Mouse (Mus musculus): ENCODE results near the gene Edem1.
"Not testable (repeated sequence)": the region's sequence is repeated elsewhere in the genome, so short reads cannot be mapped to it uniquely, and the experiment has no call there.

Edem1 gene

DNA sequence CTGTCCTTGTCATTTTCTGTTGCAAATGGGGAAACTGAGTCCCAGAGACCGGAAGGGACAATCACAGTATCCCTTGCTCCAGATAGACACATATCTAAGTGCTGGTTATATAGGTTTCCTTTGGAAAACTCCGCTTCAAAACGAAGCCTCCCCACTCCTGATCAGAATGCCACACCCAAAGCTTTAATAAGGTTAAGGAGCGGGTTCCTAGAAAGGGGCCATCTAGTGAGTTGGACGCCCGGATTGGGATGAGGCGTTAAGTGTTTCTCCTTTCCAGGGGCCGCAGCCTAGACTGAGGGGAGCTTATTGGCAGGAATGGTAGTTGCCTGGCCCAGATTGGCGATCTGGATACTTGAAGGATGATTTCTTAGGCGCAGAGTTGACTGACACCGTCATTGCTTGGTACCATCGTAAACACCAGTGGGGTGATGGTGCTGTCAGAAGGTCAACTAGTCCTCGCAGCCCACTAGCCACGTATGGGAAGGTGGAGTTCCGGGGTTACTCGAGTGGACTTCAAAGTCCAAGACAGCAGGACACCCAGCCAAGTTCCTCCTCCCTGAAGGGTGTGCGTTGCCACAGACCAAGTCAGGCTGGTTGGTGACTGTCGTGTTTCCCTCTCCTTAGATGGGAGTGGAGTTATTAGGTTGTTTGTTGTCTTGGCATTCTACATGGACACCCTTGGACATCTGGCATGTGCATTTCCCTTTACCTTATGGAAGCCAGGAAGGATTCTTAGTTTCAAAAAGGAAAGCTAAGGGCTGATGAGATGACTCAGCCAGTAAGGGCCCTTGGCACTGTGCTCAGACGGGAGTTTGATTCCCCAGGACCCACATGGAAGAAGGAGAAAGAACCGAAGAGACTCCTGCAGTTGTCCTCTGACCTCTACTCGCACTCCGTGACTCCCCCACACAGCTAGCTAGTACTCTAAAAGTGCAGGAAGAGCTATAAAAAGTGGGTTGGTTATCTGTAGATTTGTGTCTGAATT lies 1.2 kb downstream of the Edem1 start:
- DNase-seq (ENCODE audit: low spot score) = no peak

DNA sequence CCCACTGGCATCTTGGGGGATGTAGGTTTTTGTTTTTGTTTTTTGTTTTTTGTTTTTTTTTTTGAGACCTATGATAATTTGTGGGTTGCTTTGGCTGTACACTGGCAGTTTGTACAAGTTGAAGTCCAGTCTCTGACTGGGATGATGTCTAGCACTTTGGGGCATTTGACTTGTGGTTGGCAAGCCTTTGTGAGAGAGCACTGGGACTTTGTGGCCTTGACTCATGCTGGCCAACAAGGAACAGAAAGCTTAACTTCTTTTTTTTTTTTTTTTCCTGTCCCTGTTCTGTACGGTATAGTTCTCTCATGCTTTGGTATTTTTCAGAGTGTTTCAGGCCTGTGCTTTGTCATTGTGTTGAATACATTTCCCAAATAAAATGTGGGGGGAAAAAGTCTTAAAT lies 3.7 kb downstream of the Edem1 start:
- no peak for DNase-seq (ENCODE audit: low spot score)

DNA sequence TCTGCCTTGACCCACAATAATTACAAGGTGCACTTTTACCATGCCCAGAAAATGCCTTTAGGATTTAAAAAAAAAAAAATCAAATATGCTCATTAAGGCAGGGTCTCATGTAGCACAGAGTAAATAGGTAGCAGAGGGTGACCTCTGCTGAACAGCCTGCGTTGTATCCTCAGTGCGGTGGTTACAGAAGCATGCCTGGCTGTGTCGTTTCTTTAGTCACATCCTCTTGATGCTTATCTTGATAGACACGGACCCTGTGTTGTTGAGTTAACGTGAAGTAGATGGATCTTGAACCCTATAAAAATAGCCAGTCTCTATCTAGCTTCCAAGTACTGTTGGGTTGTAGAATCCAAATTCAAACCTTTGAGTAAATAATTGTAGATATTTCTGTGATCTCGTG lies 4.5 kb downstream of the Edem1 start:
- DNase-seq (ENCODE audit: low spot score) = no peak

DNA sequence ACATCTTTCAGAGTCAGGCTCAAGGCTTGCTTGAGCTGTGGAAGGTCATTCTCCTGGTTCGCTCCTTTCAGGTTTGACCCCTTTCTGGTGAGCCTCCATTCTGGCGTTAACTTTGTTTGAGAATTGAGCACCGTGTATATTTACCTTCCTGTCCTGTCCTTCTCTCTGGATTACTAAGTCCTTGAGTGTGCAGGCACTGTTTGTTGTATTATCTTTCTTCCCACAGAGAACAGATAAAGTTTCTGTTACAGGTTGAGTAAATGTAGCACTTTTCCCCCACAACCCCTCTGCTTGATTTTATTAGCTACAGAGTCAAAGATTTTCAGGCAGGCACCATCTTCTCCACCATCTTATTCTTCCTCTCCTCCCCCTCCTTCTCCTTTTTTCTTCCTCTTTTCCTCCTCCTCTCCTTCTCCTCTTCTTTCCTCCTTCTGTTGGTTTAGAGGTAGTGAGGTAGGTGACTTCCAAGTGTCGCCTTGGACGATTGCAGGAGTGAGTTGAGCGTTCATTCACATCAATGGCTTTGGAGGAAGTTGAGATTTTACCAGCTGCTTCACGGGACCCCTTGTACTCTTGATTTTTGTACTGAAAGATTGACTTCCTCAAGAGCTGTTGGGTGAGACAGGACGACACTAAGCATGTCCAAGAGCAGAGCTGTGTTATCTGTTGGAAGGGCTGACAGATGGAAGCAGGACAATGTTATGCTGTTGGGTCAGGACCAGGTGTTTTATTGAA lies 5.7 kb downstream of the Edem1 start:
- DNase-seq (ENCODE audit: low spot score) = no peak

DNA sequence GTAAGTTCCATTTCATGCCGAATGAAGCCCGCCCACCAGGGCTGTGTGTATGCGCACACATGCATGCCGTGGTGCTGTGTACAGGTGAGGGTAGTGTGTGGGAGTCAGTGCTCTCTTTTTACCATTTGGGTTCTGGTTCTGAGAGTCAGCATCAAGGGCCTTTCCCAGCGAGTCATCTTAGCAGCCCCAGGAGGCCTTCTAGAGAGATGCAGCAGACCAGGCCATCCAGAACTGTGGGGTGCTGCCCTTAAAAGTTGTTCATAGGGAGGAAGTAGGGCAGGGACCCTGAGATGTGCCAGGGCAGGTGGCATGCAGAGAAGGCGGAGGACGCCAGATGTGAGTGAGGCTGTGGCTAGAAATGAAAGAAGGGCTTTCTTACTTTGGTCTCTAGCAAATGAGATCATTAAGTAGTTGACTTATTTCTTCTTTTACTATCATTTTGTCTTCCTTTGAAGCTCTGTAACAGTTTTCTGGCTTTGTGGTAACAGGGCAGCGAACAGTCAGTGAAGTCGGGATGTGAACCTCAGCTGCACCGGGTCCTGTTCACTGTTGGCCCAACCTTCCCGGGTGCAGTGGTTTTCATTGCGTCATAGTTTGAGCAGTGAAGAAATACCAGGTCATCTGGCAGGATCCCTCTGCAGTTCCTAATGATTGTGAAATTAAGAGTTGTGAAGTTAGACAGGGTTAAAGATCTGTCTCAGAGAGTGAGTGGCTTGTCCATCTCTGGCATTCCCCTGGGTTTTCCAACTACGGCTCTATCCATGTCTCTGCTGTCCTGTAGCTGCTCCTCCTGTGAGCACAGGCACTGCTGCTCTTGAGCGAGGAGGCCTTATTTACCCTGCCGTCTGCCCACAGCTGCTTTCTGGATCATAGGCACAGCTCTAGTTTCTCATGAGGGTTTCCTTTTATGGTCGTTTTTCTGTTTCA lies 7.6 kb downstream of the Edem1 start:
- DNase-seq (ENCODE audit: low spot score) = no peak

DNA sequence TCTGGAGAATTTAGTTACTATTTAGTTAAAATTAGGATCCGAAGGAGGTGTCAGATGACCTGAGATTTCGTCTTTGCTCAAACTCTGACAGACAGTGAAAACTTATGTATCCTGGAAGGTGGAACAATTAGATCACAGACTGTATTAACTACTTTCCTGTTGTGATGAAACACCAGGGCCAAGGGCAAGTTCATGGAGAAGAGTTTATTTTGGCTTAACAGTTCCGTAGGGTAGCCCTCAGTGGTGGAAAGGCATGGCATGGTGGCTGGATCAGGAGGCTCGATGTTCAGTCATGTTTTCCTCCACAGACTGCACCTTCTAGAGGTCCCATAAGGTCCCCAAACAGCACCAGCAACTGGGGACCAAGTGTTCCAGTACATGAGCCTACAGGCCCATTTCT lies 8.6 kb downstream of the Edem1 start:
- DNase-seq (ENCODE audit: low spot score) = no peak

DNA sequence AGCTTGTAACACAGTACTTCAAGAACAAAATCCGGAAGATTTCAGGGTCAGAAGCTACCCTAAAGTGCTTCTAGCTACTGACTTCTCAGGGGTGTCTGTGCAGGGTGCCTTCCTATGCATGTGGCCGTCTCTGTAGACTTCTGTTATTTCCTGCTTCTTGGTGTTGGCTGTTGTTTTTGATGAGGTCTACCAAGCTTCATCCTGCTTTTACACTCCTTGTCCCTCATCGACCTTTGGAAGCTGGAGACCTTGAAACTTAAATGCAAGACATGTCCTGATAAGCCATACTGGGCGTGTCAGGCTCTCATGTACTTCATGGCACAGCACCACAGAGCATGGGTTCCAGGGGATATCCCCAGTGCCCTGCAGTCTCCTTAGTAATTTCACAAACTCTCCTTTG lies 9.5 kb downstream of the Edem1 start:
- no peak for DNase-seq (ENCODE audit: low spot score)

DNA sequence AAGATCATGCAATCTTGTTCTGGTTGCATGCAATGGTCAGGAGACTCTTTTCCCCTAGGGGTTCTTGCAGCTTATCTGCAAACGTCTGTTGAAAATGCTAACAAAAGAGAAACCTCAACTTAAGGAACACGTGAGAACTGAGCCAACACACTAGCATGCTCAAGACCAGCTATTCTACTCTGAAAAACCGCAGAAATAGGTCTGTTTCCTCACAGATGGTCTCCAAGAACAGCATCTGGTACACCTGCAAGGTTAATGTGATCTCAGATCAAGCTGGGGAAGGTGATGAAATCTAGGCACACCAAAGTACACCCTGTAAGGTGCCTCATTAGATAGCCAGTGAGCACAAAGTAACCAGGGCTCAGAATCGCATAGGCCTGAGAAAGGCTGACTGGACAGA lies 11.0 kb downstream of the Edem1 start:
- no peak for DNase-seq (ENCODE audit: low spot score)

DNA sequence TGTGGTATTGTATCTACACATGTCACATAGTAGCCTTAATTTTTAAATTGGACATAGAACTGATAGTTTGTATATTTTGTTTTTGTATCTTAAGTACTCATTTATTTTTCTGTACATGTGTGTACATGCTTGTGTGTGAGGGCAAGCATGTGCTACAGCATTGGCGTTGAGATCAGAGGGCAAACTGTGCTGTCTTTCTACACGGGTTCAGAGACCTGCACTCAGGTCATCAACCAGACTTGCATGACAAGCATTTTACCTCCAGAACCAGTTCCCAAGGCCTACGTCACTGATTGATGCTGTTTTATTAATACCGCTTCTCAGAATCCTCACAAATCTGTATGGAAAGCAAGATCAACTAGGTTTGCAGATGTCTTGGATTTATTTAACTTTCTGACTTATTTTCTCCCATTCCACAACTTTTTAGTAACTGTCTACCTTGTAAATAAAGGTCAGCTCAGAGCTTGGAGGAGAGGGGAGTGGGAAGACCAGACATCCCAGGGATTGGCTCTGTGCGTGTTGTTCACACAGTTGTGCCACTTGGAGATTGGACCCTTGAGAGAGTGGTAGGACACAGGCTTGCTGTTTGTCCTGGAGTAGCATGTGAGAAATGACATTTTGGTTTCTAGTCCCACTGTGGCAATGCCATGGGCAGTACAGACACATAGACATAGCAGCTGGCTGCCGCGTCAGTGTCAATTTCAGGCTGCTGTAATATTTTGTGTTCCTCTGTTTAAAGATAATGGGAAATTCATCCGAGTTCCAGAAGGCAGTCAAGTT lies 12.6 kb downstream of the Edem1 start:
- DNase-seq (ENCODE audit: low spot score) = no peak

DNA sequence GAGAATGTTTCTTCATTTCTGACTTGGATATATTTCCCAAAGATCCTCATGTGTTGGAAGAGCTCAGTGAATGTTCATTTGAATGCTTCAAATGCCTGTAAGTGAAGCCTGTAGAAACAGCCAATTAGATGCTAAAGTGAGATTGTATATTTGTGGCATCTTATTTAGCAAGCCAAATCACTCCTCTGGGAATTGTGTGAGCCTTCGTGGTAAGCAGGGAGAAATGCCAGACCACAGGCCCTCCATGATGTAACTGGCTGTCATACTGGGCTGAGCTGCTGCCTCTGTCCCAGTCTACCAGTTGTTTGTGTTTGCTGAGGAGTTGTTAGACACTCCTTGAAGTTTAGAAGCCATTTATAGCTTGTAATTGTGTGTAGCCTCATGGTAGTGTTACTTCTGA lies 15.2 kb downstream of the Edem1 start:
- DNase-seq (ENCODE audit: low spot score) = no peak

DNA sequence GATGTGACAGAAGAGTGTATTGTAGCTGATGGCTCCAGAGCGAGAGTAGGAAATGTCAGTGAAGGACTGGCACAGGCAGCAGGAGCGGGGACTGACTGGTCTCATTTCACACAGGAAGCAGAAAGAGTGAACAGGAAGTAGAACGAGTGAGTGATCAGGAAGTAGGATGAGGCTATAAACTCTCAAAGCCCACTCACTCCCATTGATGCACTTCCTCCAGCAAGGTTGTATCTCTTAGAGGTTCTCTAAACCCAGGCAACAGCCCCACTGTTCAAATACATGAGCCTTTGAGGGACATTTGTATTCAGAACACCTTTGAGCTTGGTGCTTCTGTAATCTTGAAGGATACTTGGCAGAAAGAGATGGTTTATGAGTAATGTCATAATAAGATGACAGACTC lies 15.7 kb downstream of the Edem1 start:
- DNase-seq (ENCODE audit: low spot score) = no peak

DNA sequence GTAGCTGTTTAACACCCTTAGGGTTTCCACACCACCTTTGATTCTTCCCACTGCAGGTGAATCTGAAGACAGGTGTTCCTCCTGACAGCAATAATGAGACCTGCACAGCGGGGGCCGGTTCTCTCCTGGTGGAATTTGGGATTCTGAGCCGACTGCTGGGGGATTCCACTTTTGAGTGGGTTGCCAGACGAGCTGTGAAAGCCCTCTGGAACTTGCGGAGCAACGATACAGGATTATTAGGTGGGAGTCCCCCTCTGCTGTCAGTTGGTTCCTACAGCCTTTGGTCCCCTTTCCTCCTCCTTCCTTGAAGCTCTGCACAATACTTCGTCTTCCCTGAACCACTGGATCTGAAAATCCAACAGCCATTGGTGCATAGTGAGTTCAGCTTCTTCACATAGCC lies 16.3 kb downstream of the Edem1 start:
- no peak for DNase-seq (ENCODE audit: low spot score)

DNA sequence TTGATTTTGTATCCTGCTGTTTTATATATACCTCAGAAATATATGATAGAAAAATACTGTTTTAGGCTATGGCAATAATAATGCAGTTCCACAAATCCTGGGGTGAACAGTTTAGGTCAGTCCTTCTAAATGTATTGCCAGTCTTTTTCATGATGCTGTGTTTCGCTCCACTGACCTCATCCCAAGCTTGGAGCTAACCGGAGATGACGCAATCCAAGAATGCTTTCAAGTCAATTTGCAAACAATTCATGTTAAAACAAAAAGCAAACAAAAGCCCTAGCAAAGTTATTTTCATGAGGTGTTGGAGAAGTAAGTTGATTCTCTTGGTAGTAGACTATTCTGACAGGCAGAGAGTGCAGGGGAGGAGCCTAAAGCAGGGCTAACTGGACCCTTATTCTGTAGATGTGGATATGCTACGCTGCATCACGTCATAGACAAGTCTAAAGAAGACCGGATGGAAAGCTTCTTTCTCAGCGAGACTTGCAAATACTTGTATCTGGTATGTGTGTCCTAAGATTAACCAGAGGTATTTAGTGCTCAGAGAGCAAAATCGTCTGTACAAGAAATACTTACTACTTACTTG lies 23.7 kb downstream of the Edem1 start:
- no peak for DNase-seq (ENCODE audit: low spot score)

DNA sequence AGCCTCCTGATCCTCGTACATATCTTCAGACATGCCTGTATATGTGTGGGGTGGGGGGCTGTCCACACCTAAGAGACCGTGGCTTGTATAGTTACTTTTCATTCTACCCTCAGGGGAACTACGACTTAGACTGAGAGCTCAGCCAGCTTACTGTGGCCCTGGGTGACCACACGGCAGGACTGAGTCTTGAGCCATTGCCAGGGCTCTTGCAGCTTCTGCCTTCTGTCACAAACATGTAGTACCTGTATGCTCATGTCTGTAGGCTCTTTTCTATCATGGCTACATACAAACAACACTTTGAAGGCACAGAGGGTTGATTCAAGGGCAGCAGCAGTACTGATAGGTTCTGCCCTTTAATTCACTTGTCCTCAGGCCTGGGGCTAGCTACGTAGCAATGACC lies 24.5 kb downstream of the Edem1 start:
- no peak for DNase-seq (ENCODE audit: low spot score)

DNA sequence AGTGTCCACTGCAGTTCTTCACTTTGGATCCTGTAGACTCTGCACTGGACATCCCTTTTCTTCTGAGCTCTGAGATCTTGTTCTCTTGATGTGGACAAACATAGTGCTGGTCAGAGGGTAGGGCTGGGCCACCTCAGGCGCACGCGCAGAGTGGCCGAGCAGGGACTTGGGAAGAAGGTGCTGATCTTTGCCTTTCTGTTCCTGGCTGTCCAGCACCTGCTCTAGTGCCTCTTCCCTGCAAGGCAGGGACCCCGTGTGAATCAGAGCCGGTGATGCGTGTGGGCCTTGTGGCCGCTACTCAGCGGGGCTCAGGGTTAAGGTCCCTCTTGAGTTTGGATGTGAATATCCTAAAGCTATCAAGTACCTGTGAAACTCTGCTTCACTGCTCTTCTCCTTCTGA lies 30.1 kb downstream of the Edem1 start:
- no peak for DNase-seq (ENCODE audit: low spot score)

DNA sequence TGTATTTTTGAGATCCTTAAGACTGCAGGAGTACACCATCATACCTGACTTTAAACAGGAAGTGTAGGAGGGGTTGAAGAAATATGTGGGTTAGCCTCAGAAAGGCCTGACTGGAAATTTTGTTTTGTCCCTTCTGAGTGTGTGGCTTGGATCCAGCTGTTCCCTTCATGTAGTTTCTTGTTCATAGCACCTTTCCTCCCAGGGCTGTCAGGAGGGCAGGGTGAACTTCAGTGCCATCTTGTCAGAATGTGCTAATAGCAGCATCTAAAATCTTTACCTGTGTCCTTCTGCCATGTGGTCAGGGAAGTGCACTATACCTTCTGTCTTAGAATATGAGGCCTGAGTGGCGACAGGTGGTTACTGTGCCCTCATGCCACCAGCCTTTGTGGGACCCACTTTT lies 32.8 kb downstream of the Edem1 start:
- no peak for DNase-seq (ENCODE audit: low spot score)

DNA sequence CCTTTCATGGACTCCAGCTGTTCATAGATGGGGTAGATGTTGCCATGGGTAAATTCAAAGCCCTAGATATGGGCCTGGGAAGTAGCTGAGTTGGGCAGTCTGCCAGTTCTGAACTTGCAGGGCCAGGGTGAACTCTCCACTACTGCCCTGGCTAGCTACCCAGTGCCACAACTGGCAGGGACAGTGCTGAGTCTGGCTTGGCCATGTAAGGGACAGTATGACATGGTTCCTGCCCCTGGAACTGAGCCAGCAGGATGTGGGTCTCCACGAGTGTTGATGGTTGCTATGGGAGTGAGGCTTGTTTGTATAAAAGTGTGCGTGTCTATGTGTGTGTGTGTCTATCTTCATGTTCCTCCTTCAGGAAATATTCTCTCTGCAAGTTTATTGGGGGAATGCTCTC lies 34.1 kb downstream of the Edem1 start:
- no peak for DNase-seq (ENCODE audit: low spot score)

DNA sequence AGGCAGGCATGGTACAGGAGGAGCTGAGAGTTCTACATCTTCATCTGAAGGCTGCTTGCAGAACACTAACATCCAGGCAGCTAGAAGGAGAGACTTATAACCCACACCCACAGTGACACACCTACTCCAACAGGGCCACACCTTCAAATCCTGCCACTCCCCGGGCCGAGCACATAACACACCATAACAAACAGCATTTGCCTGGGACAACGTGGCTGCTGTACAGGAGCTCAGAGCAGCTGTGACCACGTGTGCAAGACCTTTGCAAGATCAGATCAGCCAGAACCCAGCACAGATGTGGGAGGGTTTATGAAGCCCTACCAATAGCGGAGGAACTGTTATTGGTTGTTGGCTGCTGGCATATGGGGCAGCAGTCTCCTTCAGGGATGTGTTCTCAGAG lies 37.9 kb downstream of the Edem1 start:
- DNase-seq (ENCODE audit: low spot score) = no peak

DNA sequence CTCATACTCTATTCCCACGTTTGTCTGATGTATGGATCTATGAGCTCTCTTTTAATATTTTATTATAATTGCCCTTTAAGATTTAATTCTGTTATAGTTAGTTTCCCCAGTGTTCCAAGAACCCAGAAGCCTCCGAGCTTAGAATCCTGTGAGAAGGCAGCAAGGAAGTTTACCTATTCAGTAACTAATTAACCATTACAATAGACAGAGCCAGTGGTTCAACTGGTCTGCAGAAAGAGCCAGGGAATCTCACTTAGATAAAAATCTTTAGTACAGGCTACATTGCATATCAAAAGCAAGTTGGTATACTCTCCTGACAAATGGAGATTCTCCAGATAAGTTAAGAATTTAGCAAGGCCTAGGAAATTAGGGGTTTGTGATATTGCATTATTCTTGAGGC lies 40.6 kb downstream of the Edem1 start:
- DNase-seq (ENCODE audit: low spot score) = not testable (repeated sequence)

DNA sequence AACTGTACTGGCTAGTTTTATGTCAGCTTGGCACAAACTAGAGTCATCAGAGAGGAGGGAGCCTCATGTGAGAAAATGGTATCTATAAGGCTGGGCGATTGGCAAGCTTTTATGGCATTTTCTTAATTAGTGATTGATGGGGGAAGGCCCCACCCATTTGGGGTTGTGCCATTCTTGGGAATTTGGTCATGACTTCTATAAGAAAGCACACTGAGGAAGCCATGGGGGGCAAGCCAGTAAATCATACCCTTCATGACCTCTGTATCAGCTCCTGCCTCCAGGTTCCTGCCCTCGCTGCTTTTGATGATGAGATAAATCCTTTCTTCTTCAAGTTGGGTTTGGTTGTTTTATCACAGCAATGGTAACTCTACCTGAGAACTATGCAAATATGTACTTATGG lies 42.0 kb downstream of the Edem1 start:
- DNase-seq (ENCODE audit: low spot score) = no peak

DNA sequence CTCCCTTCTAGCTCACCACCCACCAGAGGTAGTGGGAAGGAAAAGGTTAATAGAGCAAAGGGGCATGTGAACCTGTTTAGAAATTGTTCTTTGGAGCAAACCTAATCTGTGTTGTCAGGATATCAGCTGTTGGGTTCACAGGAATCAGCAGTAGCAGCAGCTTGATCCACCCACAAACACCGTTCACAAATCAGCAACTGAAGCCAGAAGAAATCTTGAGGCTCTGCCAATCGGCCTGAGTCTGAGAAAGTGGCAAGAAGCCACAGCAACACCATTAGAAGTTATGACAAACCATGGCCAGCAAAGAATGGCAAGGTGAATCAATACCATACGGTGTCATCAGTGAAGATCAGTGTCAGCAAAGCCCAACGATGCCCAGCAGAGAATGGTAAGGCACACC lies 42.8 kb downstream of the Edem1 start:
- no peak for DNase-seq (ENCODE audit: low spot score)

Data from layer of hippocampus, adult 11-12 months (tissue).